Mouse (Mus musculus) hematopoietic stem cell, adult 5-6 weeks (primary cell): ENCODE measurements around the gene Gm8947. TPM values are rescaled to one million over a fixed set of nuclear protein-coding genes. Genes with fewer than 3 reads are reported as not detected.
"Not testable (repeated sequence)": the region's sequence is repeated elsewhere in the genome, so short reads cannot be mapped to it uniquely, and the experiment has no call there.

ENCODE experiments used
- ATAC-seq, 2 experiments: fragments of 125-278 bp in 1 of 2; replicated peaks in 1 of 2; 2 replicates each; pipeline ENCODE4 v1.8.0; 2016 to 2017; ENCODE audit warnings: inconsistent platforms in 2 of 2, mild to moderate bottlenecking in 2 of 2, moderate number of reproducible peaks in 2 of 2, low read depth in 1 of 2, moderate TSS enrichment in 1 of 2; ENCODE audit not compliant: low FRiP score in 2 of 2, poor library complexity in 2 of 2, severe bottlenecking in 2 of 2, insufficient read depth in 1 of 2, low TSS enrichment in 1 of 2
- total RNA-seq: library from RNA; stranded (forward); fragments of 172-1452, 232-1000 nt; gene quantifications from 2 replicates; pipeline ENCODE4 v1.2.3, GENCODE M21; 2017

The Gm8947 gene
- total RNA-seq: not detected in 2 replicates

DNA sequence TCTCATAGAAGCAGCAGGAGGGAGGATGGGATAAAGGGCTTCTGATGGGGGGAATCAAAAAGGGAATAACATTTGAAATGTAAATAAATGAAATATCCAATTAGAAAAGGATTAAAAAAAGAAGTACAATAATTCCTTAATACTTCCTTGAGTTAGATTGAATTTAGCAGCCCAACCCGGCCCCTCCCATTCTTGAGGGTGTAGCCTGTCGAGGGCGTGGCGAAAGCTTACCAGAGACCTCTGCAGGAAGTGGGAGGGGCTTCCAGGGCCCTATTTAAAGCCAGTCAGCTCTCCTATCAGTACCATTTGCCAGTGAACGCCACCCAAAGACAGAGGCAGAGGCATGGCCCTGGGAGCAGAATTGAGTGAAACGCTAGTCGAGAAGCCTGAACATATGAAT is at the start of gene Gm8947:
Gene Gm8947 (plus strand): TSS at position 302 of the 400 bp plus-strand sequence.
- not testable (repeated sequence) for ATAC-seq

DNA sequence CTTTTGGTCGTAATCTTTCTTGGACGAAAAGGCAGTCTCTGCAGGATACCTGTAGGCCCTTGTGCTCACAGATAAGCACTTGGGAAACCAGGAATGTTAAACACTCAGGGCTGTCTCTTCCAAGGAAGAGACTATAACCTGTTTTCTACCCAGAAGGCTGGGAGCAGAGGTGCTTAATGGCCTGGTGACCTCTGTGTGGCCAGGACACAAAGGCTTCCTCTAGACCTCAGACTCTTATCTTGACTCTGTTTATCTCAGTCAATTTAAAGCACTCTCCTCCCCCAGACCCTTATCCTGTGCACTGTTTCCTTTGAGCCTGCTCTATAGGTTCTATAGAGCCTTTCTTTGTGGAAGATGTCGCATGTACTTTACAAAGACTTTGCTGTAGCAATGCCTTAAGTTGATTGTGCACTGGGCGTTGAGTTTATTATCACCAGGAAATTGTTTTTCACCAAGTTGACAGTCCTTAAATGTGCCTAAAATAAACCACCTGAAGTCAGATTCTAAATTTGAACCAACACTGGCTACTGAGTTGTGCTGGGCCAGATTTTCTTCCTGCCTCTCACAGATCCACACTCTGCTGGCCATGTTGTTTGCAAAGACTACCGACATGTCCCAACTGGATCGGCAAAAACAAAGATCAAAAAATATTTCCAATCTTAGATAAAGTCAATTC is 47.6 kb upstream of the Gm8947 start:
- no peak for ATAC-seq

DNA sequence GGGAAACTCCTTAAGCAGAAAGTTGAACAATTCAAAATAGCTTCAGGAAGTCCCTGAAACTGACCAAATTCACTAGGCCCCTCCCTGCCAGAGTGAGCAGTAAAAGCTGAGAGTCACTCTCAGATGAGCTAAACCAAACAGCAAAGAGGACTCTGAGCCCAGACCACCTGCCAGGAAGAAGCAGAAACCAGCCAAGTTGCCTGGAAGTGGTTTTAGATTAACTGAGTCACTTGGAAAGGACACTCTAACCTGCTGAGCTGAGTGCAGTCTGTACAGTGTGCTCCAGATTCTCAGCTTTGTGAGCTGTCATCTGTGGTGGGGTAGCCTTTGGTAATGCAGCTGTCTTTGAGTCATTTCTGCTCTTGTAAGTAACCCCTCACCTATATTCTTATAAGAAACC is 44.4 kb upstream of the Gm8947 start:
- ATAC-seq: no peak

DNA sequence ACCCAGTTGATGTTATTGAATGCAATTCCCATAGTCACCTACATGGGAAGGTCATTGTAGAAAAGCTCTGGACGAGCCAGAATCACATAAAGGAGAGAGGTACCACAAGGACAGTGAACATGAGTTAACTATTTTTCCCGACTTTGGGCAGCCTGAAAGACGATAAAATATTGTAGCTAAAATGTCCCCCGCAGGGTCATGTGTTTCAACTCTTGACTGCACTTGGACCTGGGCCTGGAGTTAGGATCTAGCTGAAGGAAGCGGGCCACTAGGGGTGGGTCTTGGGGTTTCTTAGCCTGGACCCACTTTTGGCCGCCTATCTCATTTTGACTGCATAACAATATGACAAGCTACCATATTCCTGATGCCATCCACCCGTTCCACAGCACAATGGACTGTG is 42.0 kb upstream of the Gm8947 start:
- ATAC-seq: no peak

DNA sequence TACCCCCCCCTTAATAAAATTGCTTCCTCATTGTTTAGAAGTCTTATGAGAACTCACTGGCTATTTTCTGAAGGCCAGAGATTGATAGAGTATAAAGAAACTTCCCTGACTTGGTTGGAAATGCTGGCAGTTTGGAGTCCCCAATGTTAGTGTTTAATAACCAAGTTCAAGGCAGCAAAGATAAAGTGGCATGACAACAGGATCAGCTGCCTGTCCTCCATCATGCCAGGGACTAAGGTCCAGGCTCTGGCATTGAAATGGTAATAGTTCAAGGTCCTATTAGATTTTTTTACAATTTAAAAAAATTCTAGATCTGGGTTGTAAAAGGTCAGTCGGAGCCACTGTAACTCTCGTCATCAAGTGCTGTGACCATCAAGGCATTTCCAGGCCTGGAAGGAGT is 41.1 kb upstream of the Gm8947 start:
- ATAC-seq: no peak

DNA sequence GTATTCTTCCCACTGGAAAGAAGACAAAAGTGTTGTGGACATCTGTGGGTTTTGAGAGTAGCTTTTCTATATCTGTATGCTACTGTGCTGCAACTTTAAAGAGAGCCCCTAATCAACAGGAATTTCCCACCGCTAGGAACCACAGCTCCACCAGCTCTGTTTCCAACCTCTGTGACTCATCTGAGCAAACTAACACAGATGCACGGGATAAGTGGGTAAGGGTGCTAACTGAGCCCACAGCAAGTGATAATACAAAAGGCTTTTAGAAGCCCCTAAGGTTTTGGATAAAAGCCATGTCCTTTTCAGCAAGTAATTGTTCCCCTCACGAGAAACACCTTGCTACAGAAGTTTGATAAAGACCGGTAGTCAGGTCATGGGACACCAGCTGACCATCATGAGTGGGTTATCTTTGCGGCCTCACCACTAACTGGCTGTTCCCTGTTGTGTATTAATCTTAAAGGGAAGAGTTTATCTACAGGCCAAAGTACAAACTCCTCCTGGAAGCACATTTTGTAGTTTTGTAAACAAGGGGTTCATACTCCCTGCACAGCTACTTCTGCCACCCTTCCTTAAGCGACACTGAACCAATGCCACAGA is 39.0 kb upstream of the Gm8947 start:
- no peak for ATAC-seq

DNA sequence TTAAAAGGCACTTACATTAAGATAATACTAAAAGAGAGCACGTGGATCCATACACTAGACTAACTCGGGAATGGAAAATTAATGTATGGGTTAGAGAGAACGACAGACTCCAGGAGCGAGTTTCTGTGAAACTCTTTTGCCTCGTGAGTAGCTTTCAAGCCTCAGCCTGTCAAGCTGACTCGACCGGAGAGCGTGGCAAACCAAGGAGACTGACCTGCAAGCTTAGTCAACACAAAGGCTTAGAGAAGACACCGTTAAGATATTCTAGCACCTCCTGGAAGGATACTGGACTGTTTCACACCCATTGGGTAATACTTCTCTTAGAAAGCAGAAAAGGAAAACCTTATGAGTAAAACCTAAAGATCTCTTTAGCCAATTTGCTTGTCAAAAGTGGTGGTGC is 38.0 kb upstream of the Gm8947 start:
- ATAC-seq: not testable (repeated sequence)

DNA sequence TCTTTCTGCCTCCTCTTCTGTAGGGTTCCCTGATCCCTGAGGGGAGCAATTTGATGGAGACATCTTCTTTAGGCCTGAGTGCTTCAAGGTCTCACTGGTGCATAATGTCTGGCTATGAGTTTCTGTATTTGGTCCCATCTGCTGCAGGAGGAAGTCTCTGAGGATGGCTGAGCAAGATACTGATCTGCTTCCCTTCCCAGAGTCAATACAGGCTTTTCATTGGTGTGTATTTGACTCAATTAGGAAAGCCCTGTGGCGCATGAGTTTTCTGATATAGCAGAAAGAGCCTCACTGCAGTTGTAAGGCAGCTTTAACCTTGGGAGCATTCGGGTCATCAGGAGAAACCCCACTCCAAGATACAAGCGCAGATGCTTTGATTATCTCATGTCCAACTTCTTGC is 36.0 kb upstream of the Gm8947 start:
- no peak for ATAC-seq

DNA sequence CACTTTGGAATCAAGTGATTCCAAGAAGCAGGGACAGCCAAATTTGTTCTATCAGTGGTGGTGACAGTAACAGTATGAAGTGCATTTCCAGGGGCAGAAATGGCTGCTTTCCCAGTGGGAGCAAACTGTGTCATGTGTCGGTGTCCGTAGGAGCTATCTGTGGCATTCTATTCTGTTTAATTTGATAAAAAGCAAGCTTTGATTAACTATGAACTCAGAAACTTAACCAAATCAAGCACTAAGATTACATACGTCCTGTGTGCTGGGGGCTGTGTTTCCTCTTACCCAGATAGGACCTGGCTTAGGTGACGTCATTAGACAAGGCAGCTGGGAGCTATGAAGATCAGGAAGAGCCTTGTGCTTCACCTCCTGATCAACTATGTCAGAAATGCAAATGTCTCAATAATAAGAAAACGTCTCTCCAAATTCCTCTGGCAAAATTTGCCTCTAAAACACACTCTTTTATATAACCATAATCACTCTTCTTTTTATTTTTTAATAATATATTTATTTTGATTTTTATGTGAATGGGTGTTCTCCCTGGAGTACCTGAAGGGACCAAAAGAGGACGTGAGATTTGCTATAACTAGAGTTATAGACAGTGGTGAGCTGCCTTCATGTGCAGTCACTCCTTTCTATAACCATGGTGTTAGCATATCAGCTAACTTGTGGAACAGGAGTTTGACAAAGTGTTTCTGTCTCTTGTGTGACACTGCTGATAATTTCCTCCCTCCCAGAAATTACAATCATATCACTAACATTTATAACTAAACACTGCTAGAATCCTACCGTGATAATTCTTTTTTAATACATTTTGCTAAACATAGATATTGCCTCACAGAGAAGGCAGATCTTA is 35.2 kb upstream of the Gm8947 start:
- ATAC-seq: no peak

DNA sequence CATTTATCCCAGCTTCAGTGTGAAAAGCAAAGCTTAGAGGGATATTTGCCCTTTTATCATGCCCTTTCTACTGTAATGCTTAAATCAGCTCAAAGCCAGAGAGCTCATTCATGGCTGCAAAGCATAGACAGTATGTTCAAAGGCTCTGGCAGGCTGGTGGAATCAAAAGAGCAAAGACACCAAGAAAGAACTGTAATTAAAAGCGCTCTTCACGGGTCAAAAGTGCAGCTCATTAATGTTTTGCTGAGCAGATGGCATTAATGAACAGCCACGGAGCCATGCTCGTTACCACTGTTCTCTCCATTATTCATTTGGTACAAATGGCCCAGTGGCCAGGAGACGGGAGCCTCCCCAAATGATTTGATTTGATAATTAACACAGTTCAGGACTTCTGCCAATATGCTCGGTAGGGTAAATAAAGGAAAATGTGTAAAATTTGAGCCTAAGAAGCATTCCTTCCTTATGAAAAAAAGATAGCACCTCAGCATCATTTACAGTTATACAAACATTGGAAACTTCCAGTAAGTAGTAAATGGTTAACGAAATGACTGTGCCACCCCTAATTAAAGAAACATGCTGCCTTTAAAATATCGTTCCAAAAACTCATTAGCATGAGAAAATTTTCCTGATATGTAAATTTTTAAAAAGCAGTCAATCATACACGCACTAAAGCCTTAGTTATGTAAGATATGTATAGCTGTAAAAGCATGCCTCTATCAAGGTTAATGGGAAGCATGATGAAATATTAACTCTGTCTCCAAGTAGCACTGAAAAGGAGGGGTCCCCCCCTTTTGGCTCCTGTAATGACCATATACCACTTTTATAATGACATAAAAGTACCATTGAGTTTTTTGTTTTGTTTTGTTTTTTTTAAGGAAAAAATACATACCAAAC is 34.0 kb upstream of the Gm8947 start:
- ATAC-seq: no peak

DNA sequence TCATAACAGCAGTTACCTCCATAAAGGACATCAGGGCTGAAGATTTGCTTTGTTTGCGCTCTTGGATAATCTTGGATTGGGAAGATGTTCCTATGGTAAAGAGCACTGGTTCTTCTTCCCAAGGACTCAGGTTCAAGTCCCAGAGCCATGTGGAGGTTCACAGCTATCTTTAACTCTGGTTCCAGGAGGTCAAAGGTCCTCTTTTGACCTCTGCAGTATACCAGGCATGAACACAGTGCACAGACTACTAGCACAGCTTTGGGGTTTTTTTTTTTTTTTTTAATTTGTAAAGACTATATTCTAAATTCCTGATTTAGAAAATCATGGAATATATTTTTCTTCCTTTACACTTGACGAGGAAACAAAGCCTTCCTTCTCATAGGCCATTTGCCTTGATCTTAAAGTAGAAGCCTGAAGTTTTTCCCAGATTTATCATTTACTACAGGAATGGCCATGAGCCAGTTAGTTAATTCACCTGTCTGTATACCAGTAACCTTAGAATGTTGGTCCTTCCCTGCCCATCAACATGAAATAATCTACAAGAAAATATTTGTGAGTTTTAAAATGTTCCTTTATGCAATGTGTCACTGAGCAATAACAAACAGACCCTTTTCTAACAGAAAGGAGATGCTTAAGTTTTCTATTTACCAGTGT is 33.2 kb upstream of the Gm8947 start:
- ATAC-seq: no peak

DNA sequence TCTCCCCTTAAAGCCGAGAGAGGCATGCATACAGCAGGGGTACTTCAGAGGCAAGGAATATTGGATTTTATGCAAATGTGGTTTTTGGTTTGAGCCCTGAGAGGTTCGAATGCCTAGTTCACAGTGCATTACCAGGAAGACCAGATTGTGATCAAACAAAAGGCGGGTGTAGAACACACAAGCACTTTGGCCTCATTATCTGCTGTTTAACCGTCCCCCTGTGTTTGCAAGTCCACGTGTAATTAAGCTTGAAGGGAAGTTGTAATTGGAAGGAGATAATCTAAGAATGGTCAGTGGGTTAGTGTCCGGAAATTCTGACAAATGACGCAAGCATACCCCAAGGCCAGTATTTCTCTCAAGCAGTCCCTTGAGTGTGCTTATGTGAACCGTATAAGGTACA is 26.1 kb upstream of the Gm8947 start:
- ATAC-seq: no peak

DNA sequence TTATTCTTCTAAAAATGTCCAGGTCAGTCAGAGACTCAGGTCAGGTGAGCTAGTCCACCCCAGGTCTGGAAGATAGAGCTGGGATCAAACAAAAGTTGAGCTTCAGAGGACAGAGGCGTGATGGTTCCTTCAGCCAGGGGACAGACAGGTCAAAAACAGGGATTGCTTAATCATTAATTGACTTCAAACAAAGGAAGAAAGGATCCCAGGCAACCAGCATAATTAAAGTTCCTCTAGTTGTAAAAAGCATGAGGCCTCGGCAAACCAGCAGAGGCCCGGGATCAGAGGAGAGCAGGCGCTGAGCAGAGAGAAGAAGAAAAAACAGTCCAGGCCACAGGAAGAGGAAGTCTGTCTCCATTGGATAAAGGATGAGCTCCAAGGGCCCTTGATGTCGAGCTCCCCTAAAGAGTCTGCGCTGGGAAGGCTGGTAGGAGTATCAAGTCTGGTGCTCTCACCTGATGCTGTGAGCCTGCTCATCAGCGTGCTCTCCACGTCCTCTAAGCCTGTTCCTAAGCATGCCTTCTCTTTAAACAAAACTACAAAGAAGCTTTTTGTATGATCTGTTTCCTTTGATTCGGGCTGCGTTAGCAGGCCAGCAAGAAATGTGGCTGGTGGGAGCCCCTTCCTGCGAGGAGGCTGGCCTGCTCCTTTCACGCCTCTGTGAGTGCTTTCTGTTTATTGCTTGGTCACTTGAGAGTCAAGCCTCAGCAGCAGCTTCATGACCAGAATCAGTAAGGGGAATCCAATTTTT is 24.7 kb upstream of the Gm8947 start:
- ATAC-seq: no peak; a peak in 1 of 4 replicates

DNA sequence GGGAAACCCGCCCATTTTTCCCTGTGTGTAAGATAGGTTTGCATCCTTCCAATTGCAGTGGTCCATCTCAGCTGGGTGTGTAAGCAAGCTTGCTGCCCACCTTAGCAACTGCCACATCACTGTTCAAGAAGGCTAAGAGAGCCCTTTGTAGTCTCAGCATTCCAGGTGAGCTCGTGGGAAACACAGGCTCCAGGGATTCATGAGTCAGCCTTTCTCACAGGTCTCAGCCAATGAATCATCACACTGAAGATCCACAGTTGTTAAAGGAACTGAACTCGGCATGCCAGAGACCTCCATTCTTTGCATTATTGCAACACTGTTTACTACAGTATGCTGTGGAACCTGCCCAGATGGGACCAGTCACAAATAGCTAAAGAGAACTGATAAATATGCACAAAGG is 23.5 kb upstream of the Gm8947 start:
- ATAC-seq: no peak

DNA sequence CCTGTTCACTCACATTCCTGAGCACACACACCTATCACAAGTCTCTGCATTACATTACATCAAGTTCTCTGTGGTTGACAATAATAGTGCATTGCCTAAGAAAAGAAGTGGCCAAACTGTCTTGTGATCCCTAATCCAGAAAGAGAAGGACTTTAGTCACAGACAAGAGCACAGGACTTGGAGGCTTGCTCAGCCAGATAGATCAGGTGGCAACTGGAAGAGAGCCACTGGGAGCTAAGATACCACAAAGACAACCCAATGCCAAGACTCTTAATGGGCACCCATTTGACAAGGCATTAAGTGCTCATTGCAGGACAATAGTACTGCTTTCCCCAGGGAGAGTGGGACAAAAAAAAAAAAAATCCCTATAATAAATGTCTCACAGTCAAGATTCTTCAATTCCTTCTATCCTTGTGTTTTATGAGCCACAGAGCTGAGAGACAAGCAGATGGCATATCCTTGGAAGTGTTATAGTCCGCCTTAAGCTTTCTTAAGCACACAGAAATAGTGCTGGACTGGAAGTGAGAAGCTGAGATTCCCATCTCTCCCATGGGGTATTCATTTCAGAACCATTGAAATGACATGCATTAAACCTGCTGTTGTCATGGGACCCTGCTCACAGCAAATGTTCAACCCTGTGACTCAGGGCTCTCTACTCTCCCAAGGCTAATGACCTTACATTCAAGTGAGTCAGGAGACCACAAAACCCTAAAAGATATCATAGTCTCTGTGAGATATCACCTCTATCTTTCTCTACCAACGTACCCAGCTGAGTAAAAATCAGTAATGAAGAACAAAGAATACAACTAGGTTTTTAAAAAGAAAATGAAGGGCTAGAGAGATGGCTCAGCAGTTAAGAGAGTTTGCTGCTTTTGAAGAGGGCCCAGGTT is 20.4 kb upstream of the Gm8947 start:
- no peak for ATAC-seq
